Mouse (Mus musculus) forebrain, embryonic 15.5 days (tissue): Measurements from ENCODE around the gene Il22ra1. TPM values are rescaled to one million over a fixed set of nuclear protein-coding genes. Genes with fewer than 3 reads are reported as not detected.

ENCODE experiments used
- ATAC-seq: fragments of 200-750 bp; cut with Nextera tagmentation; replicated peaks from 2 replicates; pipeline ENCODE4 v1.8.0; 2017; ENCODE audit warnings: mild to moderate bottlenecking, moderate TSS enrichment, moderate library complexity
- H3K27ac ChIP-seq: fragments of 300-500 bp; sonication (generic); replicated peaks from 2 replicates; pipeline ENCODE4 v1.5.1; 2015; ENCODE audit warnings: mild to moderate bottlenecking, inconsistent platforms
- H3K27me3 ChIP-seq: fragments of 300-500 bp; sonication (generic); 2 replicates; pipeline ENCODE4 v1.6.1; 2015; ENCODE audit warnings: inconsistent platforms
- H3K36me3 ChIP-seq: fragments of 300-500 bp; sonication (generic); 2 replicates; pipeline ENCODE4 v1.6.1; 2015; ENCODE audit warnings: mild to moderate bottlenecking, inconsistent platforms
- H3K4me1 ChIP-seq: fragments of 300-500 bp; sonication (generic); 2 replicates; pipeline ENCODE4 v1.6.1; 2015; ENCODE audit warnings: inconsistent platforms
- H3K4me2 ChIP-seq: fragments of 300-500 bp; sonication (generic); replicated peaks from 2 replicates; pipeline ENCODE4 v1.6.1; 2015; ENCODE audit warnings: mild to moderate bottlenecking, inconsistent platforms
- H3K4me3 ChIP-seq: fragments of 300-500 bp; sonication (generic); 2 replicates; pipeline ENCODE4 v1.5.1; 2015; ENCODE audit warnings: mild to moderate bottlenecking, inconsistent platforms
- H3K9ac ChIP-seq: fragments of 300-500 bp; sonication (generic); replicated peaks from 2 replicates; pipeline ENCODE4 v1.6.1; 2015; ENCODE audit warnings: mild to moderate bottlenecking, inconsistent platforms
- H3K9me3 ChIP-seq: fragments of 300-500 bp; sonication (generic); 2 replicates; pipeline ENCODE4 v1.6.1; 2016; ENCODE audit warnings: inconsistent platforms
- WGBS: fragments of 180-500 bp; shearing (Covaris S2); methylation state at CpG from one replicate; pipeline ENCODE4 v1.1.7; 2015; ENCODE audit warnings: mixed read lengths; 5-methylcytosine and 5-hydroxymethylcytosine counted together
- polyA plus RNA-seq: library from polyadenylated mRNA; unstranded; fragments of >200 nt; fragmentation: Nextera tagmentation; extraction: Ambion mirVana; gene quantifications from 2 replicates; pipeline ENCODE4 v1.2.1, GENCODE M21; 2015

Il22ra1 gene
- polyA plus RNA-seq, 1 experiment from 2014 or later = not detected

DNA sequence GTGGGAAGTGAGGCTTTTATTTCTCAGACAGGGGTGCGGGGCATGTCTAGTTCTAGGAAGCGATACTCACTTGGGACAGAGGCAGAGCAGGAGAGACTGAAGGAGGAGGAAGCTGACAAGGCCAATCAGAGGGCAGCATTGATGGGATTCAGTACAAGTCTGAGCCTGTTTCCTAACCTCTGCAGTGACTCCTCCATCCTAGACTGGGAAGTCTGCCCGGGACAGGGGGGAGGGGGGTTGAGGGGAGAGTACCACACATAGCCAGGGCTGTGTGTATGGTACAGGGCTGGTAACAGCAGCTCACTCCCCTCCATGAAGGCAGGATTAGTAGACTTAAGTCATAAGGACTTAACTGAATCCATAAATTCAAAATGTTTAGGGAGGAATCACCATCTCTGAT, 52.3 kb downstream of the Il22ra1 start:
- H3K4me3 ChIP-seq = no peak overlapping the region
- H3K36me3 ChIP-seq = no peaks in the 10 kb centered on the region
- H3K27ac ChIP-seq = no peak overlapping the region
- H3K4me2 ChIP-seq = no peak overlapping the region
- H3K27me3 ChIP-seq = no peaks in the 10 kb centered on the region
- no peak for ATAC-seq
- WGBS = 77% methylated on average over 3 of the region's 3 CpGs
- no peaks in the 10 kb centered on the region for H3K9me3 ChIP-seq
- H3K4me1 ChIP-seq = no peaks in the 10 kb centered on the region
- no peak overlapping the region for H3K9ac ChIP-seq

DNA sequence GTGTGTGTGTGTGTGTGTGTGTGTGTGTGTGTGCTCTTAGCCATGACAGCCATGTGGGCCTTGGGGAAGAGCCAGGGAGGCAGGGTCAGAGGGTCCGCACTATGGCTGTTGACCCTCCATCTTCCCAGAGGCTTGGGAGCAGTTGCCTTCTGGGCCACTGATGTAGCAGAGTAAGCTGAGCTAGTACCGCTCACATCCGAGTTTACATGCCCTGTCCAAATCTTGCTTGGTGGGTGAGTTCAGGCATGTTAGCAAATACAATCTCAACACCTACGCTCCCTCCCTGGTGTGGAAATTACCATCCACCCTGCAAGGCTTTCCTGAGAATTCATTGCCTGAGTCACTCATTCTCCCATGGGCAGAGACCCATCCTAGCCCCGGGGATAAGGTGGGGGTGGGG, 53.3 kb downstream of the Il22ra1 start:
- Histone ChIP-seq H3K27ac (no peak overlapping the region), H3K36me3 (no peaks in the 10 kb centered on the region), H3K4me2 (no peak overlapping the region), H3K4me1 (no peaks in the 10 kb centered on the region), H3K4me3 (no peak overlapping the region), H3K27me3 (no peaks in the 10 kb centered on the region), H3K9ac (no peak overlapping the region), H3K9me3 (no peaks in the 10 kb centered on the region)
- WGBS = 85% methylated on average over 5 of the region's 5 CpGs
- no peak for ATAC-seq

DNA sequence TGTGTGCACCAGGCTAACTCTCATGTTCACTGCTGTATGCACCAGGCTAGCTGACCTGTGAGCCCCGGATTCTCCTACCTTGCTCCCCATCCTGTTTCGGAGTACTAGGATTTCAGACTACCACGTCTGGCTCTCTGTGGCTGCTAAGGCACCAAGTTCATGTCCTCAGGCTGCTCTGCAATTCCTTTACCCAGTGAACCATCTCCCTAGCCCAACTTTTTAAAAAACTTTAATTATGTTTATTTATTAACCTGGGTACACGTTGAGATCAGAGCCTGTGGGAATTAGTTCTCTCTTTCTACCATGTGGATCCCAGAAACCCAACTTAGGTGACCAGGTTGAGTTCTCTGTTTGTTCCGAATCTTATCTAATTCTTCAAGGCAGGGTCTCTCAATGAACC, 58.6 kb downstream of the Il22ra1 start:
- Histone ChIP-seq H3K36me3 (no peaks in the 10 kb centered on the region), H3K9ac (no peak overlapping the region), H3K4me1 (no peaks in the 10 kb centered on the region), H3K4me2 (no peak overlapping the region), H3K27ac (no peak overlapping the region), H3K27me3 (no peaks in the 10 kb centered on the region), H3K9me3 (no peaks in the 10 kb centered on the region), H3K4me3 (no peak overlapping the region)
- ATAC-seq = no peak
- 84% methylated on average over 5 of the region's 5 CpGs for WGBS

DNA sequence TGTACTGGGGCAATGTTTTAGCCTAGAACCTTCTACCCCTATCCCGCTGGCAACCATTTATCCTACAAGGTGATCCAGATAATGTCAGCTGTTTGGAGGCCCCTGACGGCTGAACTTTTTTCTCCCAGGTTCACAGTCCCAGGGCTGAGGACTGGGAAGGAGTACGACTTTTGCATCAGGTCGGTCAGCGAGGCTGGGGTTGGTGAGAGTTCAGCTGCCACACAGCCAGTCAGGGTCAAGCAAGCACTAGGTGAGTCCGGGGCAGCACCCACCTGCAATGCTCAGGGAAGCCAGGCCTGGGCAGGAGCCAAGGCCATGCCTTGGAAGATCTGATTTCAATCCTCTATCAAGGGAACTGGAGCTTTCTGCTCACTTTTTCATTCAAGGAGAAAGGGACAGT, 59.3 kb downstream of the Il22ra1 start:
- WGBS = 90% methylated on average over 6 of the region's 6 CpGs
- H3K9ac ChIP-seq = no peak overlapping the region
- no peaks in the 10 kb centered on the region for H3K27me3 ChIP-seq
- no peak overlapping the region for H3K4me2 ChIP-seq
- H3K27ac ChIP-seq = no peak overlapping the region
- no peak for ATAC-seq
- no peaks in the 10 kb centered on the region for H3K9me3 ChIP-seq
- no peak overlapping the region for H3K4me3 ChIP-seq
- H3K4me1 ChIP-seq = no peaks in the 10 kb centered on the region
- H3K36me3 ChIP-seq = no peaks in the 10 kb centered on the region

DNA sequence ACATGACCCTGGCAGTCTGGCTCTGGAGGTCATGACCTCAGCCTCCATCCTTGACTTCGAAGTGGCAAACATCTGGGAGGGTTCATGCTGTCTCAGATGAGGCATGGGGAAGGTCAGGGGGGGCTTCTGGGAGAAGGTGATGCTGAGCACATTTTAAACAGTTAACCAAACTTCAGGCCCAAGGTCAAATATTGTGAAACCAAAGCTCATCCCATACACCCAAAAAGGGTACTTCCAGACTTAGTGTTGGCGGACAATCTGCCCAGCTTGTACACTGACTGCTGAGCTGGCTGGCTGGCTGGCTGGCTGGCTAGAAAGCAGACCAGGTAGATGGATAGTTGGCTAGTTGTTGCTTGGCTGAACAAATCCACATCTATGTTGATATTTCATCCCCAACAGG, 61.2 kb downstream of the Il22ra1 start:
- 72% methylated on average over 2 of the region's 2 CpGs for WGBS
- Histone ChIP-seq H3K9ac (no peak overlapping the region), H3K4me2 (no peak overlapping the region), H3K4me3 (no peak overlapping the region), H3K4me1 (no peaks in the 10 kb centered on the region), H3K36me3 (no peaks in the 10 kb centered on the region), H3K27me3 (no peaks in the 10 kb centered on the region), H3K27ac (no peak overlapping the region), H3K9me3 (no peaks in the 10 kb centered on the region)
- no peak for ATAC-seq

DNA sequence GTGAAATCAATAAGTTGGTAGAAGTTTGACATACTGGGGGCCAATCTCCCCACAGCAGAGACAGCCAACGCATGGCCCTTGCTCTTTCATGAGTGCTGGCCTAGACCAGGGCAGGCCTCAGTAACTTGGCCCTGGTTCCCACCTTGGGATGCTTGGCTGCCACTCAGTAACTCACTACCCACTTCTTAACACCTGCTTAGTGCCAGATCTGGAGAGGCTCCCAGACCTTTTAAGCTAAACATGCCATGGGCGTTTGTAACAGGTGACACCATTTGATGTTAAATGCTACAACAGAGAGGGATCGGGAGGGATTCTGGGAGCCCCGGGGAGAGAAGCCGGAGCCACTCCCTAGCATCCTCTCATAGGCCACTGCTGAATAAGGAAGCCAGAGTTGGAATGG, 64.8 kb downstream of the Il22ra1 start:
- Histone ChIP-seq H3K36me3 (no peaks in the 10 kb centered on the region), H3K9me3 (no peaks in the 10 kb centered on the region), H3K4me1 (no peaks in the 10 kb centered on the region), H3K9ac (no peak overlapping the region), H3K27me3 (no peaks in the 10 kb centered on the region), H3K27ac (no peak overlapping the region), H3K4me2 (no peak overlapping the region), H3K4me3 (no peak overlapping the region)
- 91% methylated on average over 5 of the region's 5 CpGs for WGBS
- ATAC-seq = no peak

DNA sequence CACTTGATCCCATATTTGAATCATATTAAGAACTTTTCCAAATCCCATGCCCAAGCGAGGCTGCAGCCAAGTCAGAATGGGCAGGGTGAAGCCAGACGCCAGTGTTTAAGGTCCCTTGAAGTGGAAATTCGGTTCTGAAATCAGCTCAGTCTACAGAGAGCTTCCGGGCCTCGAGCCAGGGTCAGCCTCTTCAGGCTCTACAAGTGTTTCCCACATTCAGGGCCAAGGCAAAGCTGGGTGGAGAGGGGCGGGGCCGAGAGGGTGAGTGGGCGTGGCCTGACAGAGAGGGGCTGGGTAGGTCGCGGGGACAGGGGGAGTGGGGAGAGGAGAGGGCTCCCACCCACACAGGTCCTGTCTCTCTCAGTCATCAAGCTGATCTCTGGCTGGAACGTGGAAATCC, 70.0 kb downstream of the Il22ra1 start:
- Histone ChIP-seq H3K36me3 (no peaks in the 10 kb centered on the region), H3K27me3 (no peaks in the 10 kb centered on the region), H3K9me3 (no peaks in the 10 kb centered on the region), H3K27ac (no peak overlapping the region), H3K4me2 (no peak overlapping the region), H3K4me3 (no peak overlapping the region), H3K4me1 (0 out of 2 replicates have a peak, but pooled peaks cover 4% of the 10 kb centered on the region), H3K9ac (no peak overlapping the region)
- no peak for ATAC-seq
- WGBS = 28% methylated on average over 11 of the region's 11 CpGs

DNA sequence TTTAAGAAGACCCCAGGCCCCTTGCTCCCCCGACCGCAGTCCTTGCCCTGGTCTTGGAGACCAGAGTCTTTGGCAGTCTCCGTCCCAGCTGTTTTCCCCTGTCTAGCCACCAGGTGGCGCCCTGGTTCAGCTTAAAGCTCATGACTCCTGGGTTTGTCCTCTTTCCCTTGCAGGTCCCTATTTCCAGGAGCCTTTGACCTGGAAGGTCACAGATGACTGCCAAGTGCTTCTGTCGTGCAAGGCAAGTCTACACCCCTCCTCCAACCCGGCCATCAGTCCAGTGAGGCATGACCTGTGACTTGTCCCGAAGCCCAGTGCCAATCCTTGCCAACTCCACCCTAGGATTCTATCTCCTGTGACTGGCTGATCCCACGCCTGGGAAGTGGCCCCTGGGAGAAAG, 73.6 kb downstream of the Il22ra1 start:
- Histone ChIP-seq H3K4me2 (no peak overlapping the region), H3K4me1 (0 out of 2 replicates have a peak, but pooled peaks cover 4% of the 10 kb centered on the region), H3K36me3 (no peaks in the 10 kb centered on the region), H3K27ac (no peak overlapping the region), H3K9me3 (no peaks in the 10 kb centered on the region), H3K4me3 (no peak overlapping the region), H3K27me3 (no peaks in the 10 kb centered on the region), H3K9ac (no peak overlapping the region)
- 18% methylated on average over 8 of the region's 8 CpGs for WGBS
- no peak for ATAC-seq

Other genes starting within 250 kb of the Il22ra1 start
- 0.18 TPM in 1 of 2 replicates, not detected in the other for gene Stpg1, start 233.4 kb upstream of the Il22ra1 start, polyA plus RNA-seq
- 4.3 and 6.6 TPM in 2 replicates for gene Nipal3, start 233.1 kb upstream of the Il22ra1 start, polyA plus RNA-seq
- 0.53 and 0.69 TPM in 2 replicates for gene Grhl3, start 154.5 kb upstream of the Il22ra1 start, polyA plus RNA-seq
- 0.23 and 0.24 TPM in 2 replicates for gene Ifnlr1, start 41.9 kb upstream of the Il22ra1 start, polyA plus RNA-seq
- 0.09 and 0.36 TPM in 2 replicates for gene Myom3, start 31.5 kb downstream of the Il22ra1 start, polyA plus RNA-seq
- gene Srsf10, start 127.6 kb downstream of the Il22ra1 start, polyA plus RNA-seq = 257 and 272 TPM in 2 replicates
- gene Pnrc2, start 145.7 kb downstream of the Il22ra1 start, polyA plus RNA-seq = 131 and 134 TPM in 2 replicates
- gene Cnr2, start 167.2 kb downstream of the Il22ra1 start, polyA plus RNA-seq = 0.08 and 0.13 TPM in 2 replicates
- 50.9 and 56.7 TPM in 2 replicates for gene Fuca1, start 192.6 kb downstream of the Il22ra1 start, polyA plus RNA-seq
- 61.3 and 66.6 TPM in 2 replicates for gene Hmgcl, start 218.3 kb downstream of the Il22ra1 start, polyA plus RNA-seq
- gene Gale, start 235.6 kb downstream of the Il22ra1 start, polyA plus RNA-seq = 35.2 and 35.6 TPM in 2 replicates
- 180 and 188 TPM in 2 replicates for gene Lypla2, start 244.5 kb downstream of the Il22ra1 start, polyA plus RNA-seq